Mouse (Mus musculus): ENCODE results near the gene Apol9b.

- TF ChIP-seq POLR2A (IDR thresholded peaks at IDR 0.05; ENCODE audit: extremely low read depth, insufficient read depth, low read length) (no peak), CTCF (IDR thresholded peaks at IDR 0.05; ENCODE audit: extremely low read depth, insufficient read depth, low read length) (no peak)
Measured at GRCm38 (mm10) chr15:77731605-77732004, 2.8 kb downstream of the Apol9b start.
